Comparison of ENCODE assay signal across 8 mouse cellular contexts in genomic region chr3:89202253-89203141, GRCm38 (mm10). TPM values are rescaled to one million over a fixed set of nuclear protein-coding genes. Genes with fewer than 3 reads are reported as not detected.
DNase-seq lines count a peak whose midpoint lies in the region; ATAC-seq lines count a peak whose summit lies in the region.

Gene Gba (plus strand): TSS chr3:89202928.

- whole genome bisulfite sequencing in embryonic facial prominence, embryonic 11.5 days, result 26% methylated on average over 13 of the region's 13 CpGs
- WGBS in limb, embryonic 11.5 days, result 27% methylated on average over 13 of the region's 13 CpGs
- WGBS in midbrain, embryonic 14.5 days, result 29% methylated on average over 13 of the region's 13 CpGs

- H3K27me3 ChIP-seq in embryonic facial prominence, embryonic 11.5 days (ENCODE audit: control insufficient read depth, insufficient read depth, low read length), result no peaks in the 10 kb centered on the region
- no peaks in the 10 kb centered on the region for H3K27me3 ChIP-seq in limb, embryonic 11.5 days (ENCODE audit: control insufficient read depth, insufficient read depth, low read length)
- no peaks in the 10 kb centered on the region for H3K27me3 ChIP-seq in midbrain, embryonic 14.5 days (ENCODE audit: control insufficient read depth, insufficient read depth, low read length)

- H3K36me3 ChIP-seq in embryonic facial prominence, embryonic 11.5 days (replicated peaks; ENCODE audit: control insufficient read depth, insufficient read depth, low read depth, low read length), result peaks cover 6% of the 10 kb centered on the region
- H3K36me3 ChIP-seq in limb, embryonic 11.5 days (ENCODE audit: control insufficient read depth, insufficient read depth, low read length), result peaks cover 8% of the 10 kb centered on the region; the same call in 1 of the 2 replicates
- H3K36me3 ChIP-seq in midbrain, embryonic 14.5 days (ENCODE audit: control insufficient read depth, insufficient read depth, low read length), result peaks cover 27% of the 10 kb centered on the region

- H3K9ac ChIP-seq in embryonic facial prominence, embryonic 11.5 days (replicated peaks; ENCODE audit: low read length), result peak within 1 kb of the TSS; percentile 42
- H3K9ac ChIP-seq in limb, embryonic 11.5 days (ENCODE audit: low read length), result peak within 1 kb of the TSS; percentile 3; the same call in 1 of the 2 replicates
- peak within 1 kb of the TSS; percentile 42 for H3K9ac ChIP-seq in midbrain, embryonic 14.5 days (replicated peaks; ENCODE audit: low read length)

- H3K27ac ChIP-seq in embryonic facial prominence, embryonic 11.5 days (replicated peaks; ENCODE audit: low read depth, low read length), result no peak within 1 kb of the TSS
- H3K27ac ChIP-seq in limb, embryonic 11.5 days (replicated peaks; ENCODE audit: low read depth, low read length), result no peak within 1 kb of the TSS
- H3K27ac ChIP-seq in midbrain, embryonic 14.5 days (replicated peaks; ENCODE audit: low read depth, low read length), result no peak within 1 kb of the TSS

- H3K4me2 ChIP-seq in embryonic facial prominence, embryonic 11.5 days (ENCODE audit: low read depth, low read length), result peak within 1 kb of the TSS; percentile 47
- H3K4me2 ChIP-seq in limb, embryonic 11.5 days (ENCODE audit: low read depth, severe bottlenecking), result peak within 1 kb of the TSS; percentile 51
- peak within 1 kb of the TSS; percentile 60 for H3K4me2 ChIP-seq in midbrain, embryonic 14.5 days (ENCODE audit: low read length)

- DNase-seq in urinary bladder, adult 18-20 months (ENCODE audit: low spot score in 2 of 2), result peak; percentile 76 to 80
- no peak for DNase-seq in urinary bladder, postnatal 10 days (ENCODE audit: low spot score)
- peak; percentile 98 for DNase-seq in embryonic facial prominence, embryonic 11.5 days (ENCODE audit: low spot score)
- peak; percentile 97 for DNase-seq in heart, adult 11 months
- peak; percentile 88 for DNase-seq in kidney, adult 18-20 months
- peak; percentile 89 for DNase-seq in limb, embryonic 11.5 days (ENCODE audit: low spot score)
- DNase-seq in midbrain, embryonic 14.5 days, result peak; percentile 96
- peak; percentile 67 to 81 for DNase-seq in spleen, adult 18-20 months

- peak within 1 kb of the TSS; percentile 49 for H3K4me3 ChIP-seq in embryonic facial prominence, embryonic 11.5 days (ENCODE audit: low read depth, low read length)
- H3K4me3 ChIP-seq in limb, embryonic 11.5 days (ENCODE audit: low read depth, low read length), result peak within 1 kb of the TSS; percentile 41
- peak within 1 kb of the TSS; percentile 43 for H3K4me3 ChIP-seq in midbrain, embryonic 14.5 days (replicated peaks; ENCODE audit: low read depth, low read length)

- peak; percentile 63 for ATAC-seq in embryonic facial prominence, embryonic 11.5 days (replicated peaks; ENCODE audit: insufficient number of reproducible peaks, low FRiP score, low TSS enrichment, low read depth)
- peak; percentile 76; the same call in 1 of the 2 replicates for ATAC-seq in limb, embryonic 11.5 days (ENCODE audit: insufficient number of reproducible peaks, low FRiP score, low TSS enrichment, low read depth)
- ATAC-seq in midbrain, embryonic 14.5 days (ENCODE audit: low FRiP score, low TSS enrichment), result peak; percentile 91

- H3K4me1 ChIP-seq in embryonic facial prominence, embryonic 11.5 days (ENCODE audit: control insufficient read depth, insufficient read depth, low read length), result no peaks in the 10 kb centered on the region
- H3K4me1 ChIP-seq in limb, embryonic 11.5 days (ENCODE audit: control insufficient read depth, insufficient read depth, low read length), result 0 out of 2 replicates have a peak, but pooled peaks cover 4% of the 10 kb centered on the region
- no peaks in the 10 kb centered on the region for H3K4me1 ChIP-seq in midbrain, embryonic 14.5 days (ENCODE audit: control insufficient read depth, insufficient read depth, low read length)

- no peaks in the 10 kb centered on the region for H3K9me3 ChIP-seq in embryonic facial prominence, embryonic 11.5 days (replicated peaks; ENCODE audit: control insufficient read depth, low read length)
- no peaks in the 10 kb centered on the region for H3K9me3 ChIP-seq in limb, embryonic 11.5 days (ENCODE audit: control insufficient read depth, low read length)
- no peaks in the 10 kb centered on the region for H3K9me3 ChIP-seq in midbrain, embryonic 14.5 days (ENCODE audit: control insufficient read depth, low read length)

RNA-seq across cellular contexts. Expression of gene Gba, which starts in this region (rescaled TPM):
- polyA plus RNA-seq in embryonic facial prominence, embryonic 11.5 days (2014; fragmentation: Nextera tagmentation; extraction: Ambion mirVana), result 34.6 TPM in 2 replicates
- polyA plus RNA-seq in limb, embryonic 11.5 days (2014; fragmentation: Nextera tagmentation; extraction: Ambion mirVana), result 30.7 and 33.1 TPM in 2 replicates
- polyA plus RNA-seq in midbrain, embryonic 14.5 days (2014; fragmentation: Nextera tagmentation; extraction: Ambion mirVana), result 42.0 and 47.8 TPM in 2 replicates
